Comparison of ENCODE assay signal across 8 mouse cellular contexts in genomic region chr5:9724287-9724955, GRCm38 (mm10). TPM values are rescaled to one million over a fixed set of nuclear protein-coding genes. Genes with fewer than 3 reads are reported as not detected.
DNase-seq lines count a peak whose midpoint lies in the region; ATAC-seq and TF ChIP-seq lines count a peak whose summit lies in the region.

No protein-coding gene starts in this region.

- peak overlapping the region; percentile 83 for H3K4me2 ChIP-seq in limb, embryonic 11.5 days (ENCODE audit: low read depth, severe bottlenecking)
- H3K4me2 ChIP-seq in stomach, embryonic 16.5 days (ENCODE audit: low read depth, low read length), result peak overlapping the region; percentile 80

- peaks cover 20% of the 10 kb centered on the region for H3K4me1 ChIP-seq in E14TG2a.4 (replicated peaks; ENCODE audit: low read depth, low read length)
- no peaks in the 10 kb centered on the region for H3K4me1 ChIP-seq in limb, embryonic 11.5 days (ENCODE audit: control insufficient read depth, insufficient read depth, low read length)
- peaks cover 6% of the 10 kb centered on the region; the same call in 1 of the 2 replicates for H3K4me1 ChIP-seq in stomach, embryonic 16.5 days (ENCODE audit: control insufficient read depth, insufficient read depth, low read length)

- DNase-seq in cerebellum, postnatal 14 days, result peak; percentile 3 to 14
- no peak for DNase-seq in cerebellum, adult 9-10 months
- peak; percentile 22 for DNase-seq in limb, embryonic 11.5 days (ENCODE audit: low spot score)
- DNase-seq in retina, embryonic 14.5 days (ENCODE audit: low spot score), result no peak
- DNase-seq in adrenal gland, adult 2 months, result no peak

- H3K27ac ChIP-seq in limb, embryonic 11.5 days (replicated peaks; ENCODE audit: low read depth, low read length), result no peak overlapping the region
- no peak overlapping the region for H3K27ac ChIP-seq in stomach, embryonic 16.5 days (ENCODE audit: low read length)

- no peak for TF ChIP-seq CTCF in E14TG2a.4 (conservative IDR thresholded peaks at IDR 0.05; ENCODE audit: low read length)

- peaks cover 27% of the 10 kb centered on the region for H3K27me3 ChIP-seq in E14TG2a.4 (ENCODE audit: insufficient read depth, low read length)
- H3K27me3 ChIP-seq in limb, embryonic 11.5 days (ENCODE audit: control insufficient read depth, insufficient read depth, low read length), result peaks cover 12% of the 10 kb centered on the region; the same call in 1 of the 2 replicates
- peaks cover 15% of the 10 kb centered on the region for H3K27me3 ChIP-seq in stomach, embryonic 16.5 days (ENCODE audit: control insufficient read depth, insufficient read depth, low read length)

- peak; percentile 16 for ATAC-seq in frontal cortex, adult (ENCODE audit: low TSS enrichment)
- ATAC-seq in limb, embryonic 11.5 days (ENCODE audit: insufficient number of reproducible peaks, low FRiP score, low TSS enrichment, low read depth), result no peak
- no peak for ATAC-seq in stomach, embryonic 16.5 days (ENCODE audit: insufficient read depth, low FRiP score)

- H3K4me3 ChIP-seq in E14TG2a.4 (replicated peaks; ENCODE audit: low read length), result peak overlapping the region; percentile 74
- peak overlapping the region; percentile 30 for H3K4me3 ChIP-seq in limb, embryonic 11.5 days (ENCODE audit: low read depth, low read length)
- peak overlapping the region; percentile 47 for H3K4me3 ChIP-seq in stomach, embryonic 16.5 days (replicated peaks; ENCODE audit: low read length)

- WGBS in limb, embryonic 11.5 days, result 10% methylated on average over 13 of the region's 13 CpGs
- WGBS in stomach, embryonic 16.5 days, result 12% methylated on average over 13 of the region's 13 CpGs

- peak overlapping the region; percentile 37 for H3K9ac ChIP-seq in limb, embryonic 11.5 days (ENCODE audit: low read length)
- H3K9ac ChIP-seq in stomach, embryonic 16.5 days (ENCODE audit: low read length), result no peak overlapping the region

- no peaks in the 10 kb centered on the region for H3K36me3 ChIP-seq in E14TG2a.4 (ENCODE audit: insufficient read depth, low read length)
- H3K36me3 ChIP-seq in limb, embryonic 11.5 days (ENCODE audit: control insufficient read depth, insufficient read depth, low read length), result no peaks in the 10 kb centered on the region
- no peaks in the 10 kb centered on the region for H3K36me3 ChIP-seq in stomach, embryonic 16.5 days (ENCODE audit: control insufficient read depth, insufficient read depth, low read length)

- H3K9me3 ChIP-seq in E14TG2a.4 (ENCODE audit: low read length), result no peaks in the 10 kb centered on the region
- no peaks in the 10 kb centered on the region for H3K9me3 ChIP-seq in limb, embryonic 11.5 days (ENCODE audit: control insufficient read depth, low read length)
- no peaks in the 10 kb centered on the region for H3K9me3 ChIP-seq in stomach, embryonic 16.5 days (replicated peaks; ENCODE audit: control insufficient read depth, low read length)

RNA-seq across cellular contexts. Expression of gene Grm3, which starts 0.5 kb away (rescaled TPM):
- polyA plus RNA-seq in limb, embryonic 11.5 days (2014; fragmentation: Nextera tagmentation; extraction: Ambion mirVana), result 0.10 TPM in 1 of 2 replicates, not detected in the other
- 1.3 TPM in 2 replicates for polyA plus RNA-seq in stomach, embryonic 16.5 days (2015; fragmentation: Nextera tagmentation; extraction: Ambion mirVana)
- not detected for total RNA-seq in adrenal gland, adult 2 months (2021)
- polyA plus RNA-seq in adrenal gland, adult 2 months (2012; rRNA removed), result 0.03 TPM in 1 of 2 replicates, not detected in the other

Comparison
In these comparisons a context has a peak if more than half of its experiments do, and no peak if none do; other contexts are left out.
1. DNase-seq: peak in cerebellum, postnatal 14 days (2 of 2) and limb, embryonic 11.5 days (single experiment); none in cerebellum, adult 9-10 months (single experiment), retina, embryonic 14.5 days (single experiment) and adrenal gland, adult 2 months (single experiment).
2. Peak in every context shown above with its lines, with median percentiles within 50 percentile points of each other: H3K4me3 ChIP-seq.